Mouse (Mus musculus) layer of hippocampus, adult 2 months (tissue): ENCODE measurements around the gene Defa32. TPM values are rescaled to one million over a fixed set of nuclear protein-coding genes. Genes with fewer than 3 reads are reported as not detected.
"Not testable (repeated sequence)": the region's sequence is repeated elsewhere in the genome, so short reads cannot be mapped to it uniquely, and the experiment has no call there.

Source experiments
- DNase-seq, 2 experiments: peaks; one replicate each; pipeline ENCODE4 v3.0.0; 2022; ENCODE audit warnings: low spot score in 2 of 2
- H3K27ac ChIP-seq: fragments of 200-600 bp; 2 replicates; pipeline ENCODE4 v1.8.1; 2022
- H3K4me3 ChIP-seq: fragments of 200-600 bp; 2 replicates; pipeline ENCODE4 v1.8.1; 2022; ENCODE audit warnings: mild to moderate bottlenecking
- long read RNA-seq, 2 experiments: library from polyadenylated mRNA; stranded (forward); transcript quantifications; one replicate each; pipeline ENCODE4 v2.0.0; 2021; ENCODE audit warnings: borderline mapping rate in 2 of 2
- total RNA-seq, 2 experiments: library from RNA; stranded (reverse); gene quantifications; 2 replicates each; pipeline ENCODE4 v1.2.3; 2021

The Defa32 gene
- total RNA-seq, result not detected
- long read RNA-seq, experiment 1, result 0 reads
- long read RNA-seq, experiment 2, result 0 reads

- H3K4me3 ChIP-seq, DNase-seq, H3K27ac ChIP-seq: not testable (repeated sequence)
Observed at GRCm38 (mm10) chr8:21528732-21529131, at the start of gene Defa32. Gene Defa32, plus strand, starts transcription at chr8:21529032.

DNA sequence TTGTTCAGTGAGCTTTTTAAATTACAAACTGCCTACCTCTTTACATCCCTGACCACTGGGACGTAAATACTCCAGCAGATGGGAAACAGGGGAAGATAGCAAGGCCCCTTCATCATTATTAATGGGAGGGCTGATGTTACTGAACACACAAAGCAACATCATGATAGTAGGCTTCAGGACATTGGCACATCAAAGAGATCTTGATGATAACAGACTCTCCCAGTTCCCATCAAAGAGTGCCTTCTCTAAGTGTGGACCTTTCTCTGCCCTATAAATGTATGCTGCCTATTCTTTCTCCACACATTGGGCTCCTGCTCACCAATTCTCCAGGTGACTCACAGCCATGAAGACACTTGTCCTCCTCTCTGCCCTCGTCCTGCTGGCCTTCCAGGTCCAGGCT is 19.9 kb upstream of the Defa32 start, which contains the start of gene Defa20:
TSS of gene Defa20 (plus strand) at position 301 of the 400 bp plus-strand sequence.
- not testable (repeated sequence) for H3K27ac ChIP-seq, DNase-seq, H3K4me3 ChIP-seq

- DNase-seq, H3K27ac ChIP-seq: not testable (repeated sequence)
Observed at GRCm38 (mm10) chr8:21565086-21565485, 36.3 kb downstream of the Defa32 start, which contains the start of gene Defa37. Gene Defa37, plus strand, starts transcription at chr8:21565386.

More at GRCm38 (mm10) chr8:21565086-21565485, 36.3 kb downstream of the Defa32 start, which contains the start of gene Defa37:
- not testable (repeated sequence) for H3K4me3 ChIP-seq

Other genes starting within 250 kb of the Defa32 start
- not detected for gene Defa27, start 213.5 kb upstream of the Defa32 start, total RNA-seq
- not detected for gene Defa29, start 202.0 kb upstream of the Defa32 start, total RNA-seq
- gene Defa2, start 150.5 kb upstream of the Defa32 start, total RNA-seq, result not detected
- gene Defa33, start 137.2 kb upstream of the Defa32 start, total RNA-seq, result not detected
- gene Defa36, start 101.6 kb upstream of the Defa32 start, total RNA-seq, result not detected
- gene Gm7849, start 72.5 kb upstream of the Defa32 start, total RNA-seq, result not detected
- not detected for gene Defa20, start 19.8 kb upstream of the Defa32 start, total RNA-seq
- gene Defa37, start 36.4 kb downstream of the Defa32 start, total RNA-seq, result not detected
- not detected for gene Defa28, start 54.0 kb downstream of the Defa32 start, total RNA-seq
- not detected for gene Gm7861, start 65.5 kb downstream of the Defa32 start, total RNA-seq
- not detected for gene Defa26, start 89.2 kb downstream of the Defa32 start, total RNA-seq
- gene Defa17, start 126.7 kb downstream of the Defa32 start, total RNA-seq, result not detected
- gene Defa34, start 136.8 kb downstream of the Defa32 start, total RNA-seq, result not detected
- not detected for gene AY761184, start 174.6 kb downstream of the Defa32 start, total RNA-seq
- gene Defa24, start 205.5 kb downstream of the Defa32 start, total RNA-seq, result not detected